Mouse (Mus musculus): Measurements from ENCODE around the gene Olfr1053. TPM values are rescaled to one million over a fixed set of nuclear protein-coding genes. Genes with fewer than 3 reads are reported as not detected.
"Not testable (repeated sequence)": the region's sequence is repeated elsewhere in the genome, so short reads cannot be mapped to it uniquely, and the experiment has no call there.

The Olfr1053 gene
- polyA plus RNA-seq (2012; rRNA removed) = not detected in 2 replicates

- DNase-seq (ENCODE audit: low spot score) = no peak
These were observed at the start of gene Olfr1053 for GRCm38 (mm10) chr2:86315184-86315583. Gene Olfr1053 (minus strand): TSS chr2:86315284.

- DNase-seq (ENCODE audit: low spot score) = no peak
These were observed 47.3 kb upstream of the Olfr1053 start, which contains the start of gene Olfr1056 for GRCm38 (mm10) chr2:86362369-86362768. Gene Olfr1056 (minus strand): TSS chr2:86362469.

- DNase-seq (ENCODE audit: low spot score) = not testable (repeated sequence)
These were observed 36.7 kb upstream of the Olfr1053 start for GRCm38 (mm10) chr2:86351751-86352150.

- DNase-seq (ENCODE audit: low spot score) = no peak
These were observed 35.1 kb upstream of the Olfr1053 start, which contains the start of gene Olfr1055 for GRCm38 (mm10) chr2:86350184-86350583. Gene Olfr1055 (minus strand): TSS chr2:86350284.

GRCm38 (mm10) chr2:86335333-86335732, 20.2 kb upstream of the Olfr1053 start, which contains the start of gene Olfr1054:
Gene Olfr1054 (minus strand): TSS chr2:86335433.
- DNase-seq (ENCODE audit: low spot score) = no peak

- DNase-seq (ENCODE audit: low spot score) = no peak
These were observed 22.9 kb downstream of the Olfr1053 start, which contains the start of gene Olfr1052 for GRCm38 (mm10) chr2:86292155-86292554. Gene Olfr1052 (plus strand): TSS chr2:86292455.

- DNase-seq (ENCODE audit: low spot score) = not testable (repeated sequence)
These were observed 36.1 kb downstream of the Olfr1053 start, which contains the start of gene Olfr1051 for GRCm38 (mm10) chr2:86278988-86279387. Gene Olfr1051 (minus strand): TSS chr2:86279088.

Other genes starting within 250 kb of the Olfr1053 start
- not detected in 2 replicates for gene Olfr1036, start 241.3 kb downstream of the Olfr1053 start, polyA plus RNA-seq (2012; rRNA removed)
- gene Olfr1037, start 227.9 kb downstream of the Olfr1053 start, polyA plus RNA-seq (2012; rRNA removed) = not detected in 2 replicates
- gene Olfr1039, start 179.4 kb downstream of the Olfr1053 start, polyA plus RNA-seq (2012; rRNA removed) = not detected in 2 replicates
- gene Olfr1040, start 168.6 kb downstream of the Olfr1053 start, polyA plus RNA-seq (2012; rRNA removed) = not detected in 2 replicates
- not detected in 2 replicates for gene Olfr1042, start 153.4 kb downstream of the Olfr1053 start, polyA plus RNA-seq (2012; rRNA removed)
- not detected in 2 replicates for gene Olfr1043, start 147.8 kb downstream of the Olfr1053 start, polyA plus RNA-seq (2012; rRNA removed)
- not detected in 2 replicates for gene Olfr1044, start 137.5 kb downstream of the Olfr1053 start, polyA plus RNA-seq (2012; rRNA removed)
- not detected in 2 replicates for gene Olfr52, start 129.6 kb downstream of the Olfr1053 start, polyA plus RNA-seq (2012; rRNA removed)
- gene Olfr1045, start 112.3 kb downstream of the Olfr1053 start, polyA plus RNA-seq (2012; rRNA removed) = not detected in 2 replicates
- gene Olfr1046, start 96.0 kb downstream of the Olfr1053 start, polyA plus RNA-seq (2012; rRNA removed) = not detected in 2 replicates
- not detected in 2 replicates for gene Olfr1047, start 83.9 kb downstream of the Olfr1053 start, polyA plus RNA-seq (2012; rRNA removed)
- gene Olfr1048, start 75.0 kb downstream of the Olfr1053 start, polyA plus RNA-seq (2012; rRNA removed) = not detected in 2 replicates
- gene Olfr1049, start 57.0 kb downstream of the Olfr1053 start, polyA plus RNA-seq (2012; rRNA removed) = not detected in 2 replicates
- not detected in 2 replicates for gene Olfr1051, start 36.2 kb downstream of the Olfr1053 start, polyA plus RNA-seq (2012; rRNA removed)
- gene Olfr1052, start 22.8 kb downstream of the Olfr1053 start, polyA plus RNA-seq (2012; rRNA removed) = not detected in 2 replicates
- not detected in 2 replicates for gene Olfr1054, start 20.1 kb upstream of the Olfr1053 start, polyA plus RNA-seq (2012; rRNA removed)
- not detected in 2 replicates for gene Olfr1055, start 35.0 kb upstream of the Olfr1053 start, polyA plus RNA-seq (2012; rRNA removed)
- not detected in 2 replicates for gene Olfr1056, start 47.2 kb upstream of the Olfr1053 start, polyA plus RNA-seq (2012; rRNA removed)
- not detected in 2 replicates for gene Olfr1057, start 63.1 kb upstream of the Olfr1053 start, polyA plus RNA-seq (2012; rRNA removed)
- gene Olfr1058, start 73.3 kb upstream of the Olfr1053 start, polyA plus RNA-seq (2012; rRNA removed) = not detected in 2 replicates
- not detected in 2 replicates for gene Olfr1061, start 98.8 kb upstream of the Olfr1053 start, polyA plus RNA-seq (2012; rRNA removed)
- not detected in 2 replicates for gene Olfr1062, start 111.5 kb upstream of the Olfr1053 start, polyA plus RNA-seq (2012; rRNA removed)
- gene Olfr1065, start 135.3 kb upstream of the Olfr1053 start, polyA plus RNA-seq (2012; rRNA removed) = not detected in 2 replicates
- gene Olfr1066, start 141.0 kb upstream of the Olfr1053 start, polyA plus RNA-seq (2012; rRNA removed) = not detected in 2 replicates
- not detected in 2 replicates for gene Olfr228, start 172.1 kb upstream of the Olfr1053 start, polyA plus RNA-seq (2012; rRNA removed)
- gene Olfr1076, start 193.2 kb upstream of the Olfr1053 start, polyA plus RNA-seq (2012; rRNA removed) = not detected in 2 replicates
- not detected in 2 replicates for gene Olfr1079, start 227.2 kb upstream of the Olfr1053 start, polyA plus RNA-seq (2012; rRNA removed)
- not detected in 2 replicates for gene Olfr1080, start 243.0 kb upstream of the Olfr1053 start, polyA plus RNA-seq (2012; rRNA removed)

Data from urinary bladder, adult 2 months (tissue).